ENCODE assay signal across 19 mouse cellular contexts in genomic region chr6:97501000-97501399, GRCm38 (mm10).
DNase-seq lines count a peak whose midpoint lies in the region; ATAC-seq and TF ChIP-seq lines count a peak whose summit lies in the region.
"Had no signal": no experiment of that assay in that cellular context is flagged by ENCODE, and none has a peak within 500 bp of the region (broad histone marks: within the 10 kb centered on the region; RNA-seq: fewer than 3 reads in every experiment).

No protein-coding gene starts in this region.

- no peak overlapping the region for H3K9ac ChIP-seq in midbrain, postnatal 0 days (replicated peaks; ENCODE audit: low read length, poor library complexity, severe bottlenecking)
- no peak overlapping the region for H3K9ac ChIP-seq in midbrain, embryonic 11.5 days (ENCODE audit: low read length)
- H3K9ac ChIP-seq in neural tube, embryonic 15.5 days (replicated peaks) = no peak overlapping the region
- H3K9ac ChIP-seq: heart, embryonic 12.5 days; hindbrain, embryonic 13.5 days; kidney, embryonic 15.5 days; limb, embryonic 15.5 days had no signal

- DNase-seq in kidney, adult 2 months = peak; percentile 33
- DNase-seq in kidney, postnatal 4 days = no peak
- no peak for DNase-seq in midbrain, postnatal 0 days (ENCODE audit: low spot score)
- no peak for DNase-seq in midbrain, embryonic 11.5 days (ENCODE audit: low spot score, missing footprints)
- DNase-seq in brain, adult 2 months (ENCODE audit: low read depth, low spot score) = peak; percentile 18
- DNase-seq in spleen, adult 12 weeks (ENCODE audit: low spot score) = no peak
- DNase-seq: adrenal gland, adult 2 months; cerebellum, adult 9-11 months; heart, postnatal 14 days; layer of hippocampus, postnatal 36 days; lung, postnatal 36 days; thymus, adult 18-20 months had no signal

- H3K4me2 ChIP-seq in midbrain, postnatal 0 days (ENCODE audit: low read depth, low read length, poor library complexity, severe bottlenecking) = no peak overlapping the region
- no peak overlapping the region for H3K4me2 ChIP-seq in midbrain, embryonic 11.5 days
- no peak overlapping the region for H3K4me2 ChIP-seq in neural tube, embryonic 15.5 days
- H3K4me2 ChIP-seq: heart, embryonic 12.5 days; hindbrain, embryonic 13.5 days; kidney, embryonic 15.5 days; limb, embryonic 15.5 days had no signal

- no peaks in the 10 kb centered on the region for H3K9me3 ChIP-seq in midbrain, postnatal 0 days (ENCODE audit: low read length)
- H3K9me3 ChIP-seq in midbrain, embryonic 11.5 days (ENCODE audit: control insufficient read depth, low read length) = no peaks in the 10 kb centered on the region
- H3K9me3 ChIP-seq in neural tube, embryonic 15.5 days (replicated peaks) = no peaks in the 10 kb centered on the region
- H3K9me3 ChIP-seq: heart, embryonic 12.5 days; hindbrain, embryonic 13.5 days; kidney, embryonic 15.5 days; limb, embryonic 15.5 days had no signal

- no peaks in the 10 kb centered on the region for H3K4me1 ChIP-seq in kidney, adult 2 months (ENCODE audit: control insufficient read depth, insufficient read depth, low read length)
- no peaks in the 10 kb centered on the region for H3K4me1 ChIP-seq in midbrain, postnatal 0 days (ENCODE audit: insufficient read depth, low read length)
- no peaks in the 10 kb centered on the region for H3K4me1 ChIP-seq in midbrain, embryonic 11.5 days (ENCODE audit: control insufficient read depth, insufficient read depth, low read length)
- peaks cover 3% of the 10 kb centered on the region; the same call in 1 of the 2 replicates for H3K4me1 ChIP-seq in neural tube, embryonic 15.5 days
- H3K4me1 ChIP-seq: hindbrain, embryonic 13.5 days had no signal

- no peak overlapping the region for H3K4me3 ChIP-seq in kidney, adult 2 months (ENCODE audit: insufficient read depth, low read depth, low read length)
- H3K4me3 ChIP-seq in midbrain, postnatal 0 days (ENCODE audit: low read depth, low read length) = no peak overlapping the region
- H3K4me3 ChIP-seq in midbrain, embryonic 11.5 days (ENCODE audit: low read depth, low read length) = no peak overlapping the region
- no peak overlapping the region for H3K4me3 ChIP-seq in neural tube, embryonic 15.5 days (replicated peaks)
- H3K4me3 ChIP-seq: heart, embryonic 12.5 days; hindbrain, embryonic 13.5 days; kidney, embryonic 15.5 days; limb, embryonic 15.5 days had no signal

- no peak for TF ChIP-seq POLR2A in kidney, adult 2 months (IDR thresholded peaks at IDR 0.05; ENCODE audit: low read depth, low read length)

- 77% methylated on average over 7 of the region's 7 CpGs for WGBS in kidney, adult 2 months
- 87% methylated on average over 7 of the region's 7 CpGs for WGBS in midbrain, postnatal 0 days
- WGBS in midbrain, embryonic 11.5 days = 87% methylated on average over 7 of the region's 7 CpGs
- WGBS in neural tube, embryonic 15.5 days = 89% methylated on average over 7 of the region's 7 CpGs

- 0 out of 2 replicates have a peak, but pooled peaks have one; percentile 29 for TF ChIP-seq CTCF in kidney, adult 2 months (conservative IDR thresholded peaks at IDR 0.05; ENCODE audit: insufficient read depth, insufficient read length, low read depth, low read length)
- peak; percentile 37 for TF ChIP-seq CTCF in midbrain, postnatal 0 days (IDR thresholded peaks at IDR 0.05)

- no peaks in the 10 kb centered on the region for H3K36me3 ChIP-seq in kidney, adult 2 months (ENCODE audit: control insufficient read depth, insufficient read depth, low read length)
- no peaks in the 10 kb centered on the region for H3K36me3 ChIP-seq in midbrain, postnatal 0 days (ENCODE audit: insufficient read depth, low read length)
- H3K36me3 ChIP-seq in midbrain, embryonic 11.5 days (ENCODE audit: control insufficient read depth, insufficient read depth, low read length) = peaks cover 2% of the 10 kb centered on the region; the same call in 1 of the 2 replicates
- no peaks in the 10 kb centered on the region for H3K36me3 ChIP-seq in neural tube, embryonic 15.5 days
- H3K36me3 ChIP-seq: heart, embryonic 12.5 days; hindbrain, embryonic 13.5 days; kidney, embryonic 15.5 days; limb, embryonic 15.5 days had no signal

- no peak overlapping the region for H3K27ac ChIP-seq in kidney, adult 2 months (ENCODE audit: insufficient read depth, low read depth, low read length)
- no peak overlapping the region for H3K27ac ChIP-seq in midbrain, postnatal 0 days (ENCODE audit: low read depth, low read length)
- H3K27ac ChIP-seq in midbrain, embryonic 11.5 days (ENCODE audit: low read depth, low read length) = no peak overlapping the region
- H3K27ac ChIP-seq in neural tube, embryonic 15.5 days (replicated peaks) = no peak overlapping the region
- H3K27ac ChIP-seq: hindbrain, embryonic 13.5 days; kidney, embryonic 15.5 days; limb, embryonic 15.5 days had no signal

- no peak for ATAC-seq in midbrain, postnatal 0 days (ENCODE audit: low FRiP score)
- no peak for ATAC-seq in midbrain, embryonic 11.5 days (ENCODE audit: low FRiP score)
- ATAC-seq in neural tube, embryonic 15.5 days (ENCODE audit: low FRiP score) = no peak
- ATAC-seq: forebrain, embryonic 16.5 days; inflammation-experienced regulatory T-cells, adult 6 months had no signal

- no peaks in the 10 kb centered on the region for H3K27me3 ChIP-seq in kidney, adult 2 months (replicated peaks; ENCODE audit: control insufficient read depth, insufficient read depth, low read length)
- H3K27me3 ChIP-seq in midbrain, postnatal 0 days (ENCODE audit: insufficient read depth, low read length) = no peaks in the 10 kb centered on the region
- H3K27me3 ChIP-seq in midbrain, embryonic 11.5 days (ENCODE audit: control insufficient read depth, insufficient read depth, low read length) = no peaks in the 10 kb centered on the region
- no peaks in the 10 kb centered on the region for H3K27me3 ChIP-seq in neural tube, embryonic 15.5 days (replicated peaks)
- H3K27me3 ChIP-seq: heart, embryonic 12.5 days; hindbrain, embryonic 13.5 days; kidney, embryonic 15.5 days had no signal

Comparison
In these comparisons a context has a peak if more than half of its experiments do, and no peak if none do; other contexts are left out.
1. DNase-seq: peak in kidney, adult 2 months (single experiment) and brain, adult 2 months (single experiment); none in kidney, postnatal 4 days (0 of 2), midbrain, postnatal 0 days (single experiment), midbrain, embryonic 11.5 days (single experiment) and spleen, adult 12 weeks (single experiment).